Mouse (Mus musculus): ENCODE results near the gene Erg28.
A peak's percentile ranks its signal among the peaks of the same experiment; 100 is the strongest.

Gene Erg28

GRCm38 (mm10) chr12:85824438-85825264, at the start of gene Erg28, which contains the start of gene Ttll5:
Gene Erg28 (minus strand): TSS chr12:85824550.
Gene Ttll5 (plus strand): TSS chr12:85824659.
- DNase-seq (ENCODE audit: low spot score) = peak; percentile 94

GRCm38 (mm10) chr12:85869423-85869822, 45.1 kb upstream of the Erg28 start:
- no peak for DNase-seq (ENCODE audit: low spot score)

DNA sequence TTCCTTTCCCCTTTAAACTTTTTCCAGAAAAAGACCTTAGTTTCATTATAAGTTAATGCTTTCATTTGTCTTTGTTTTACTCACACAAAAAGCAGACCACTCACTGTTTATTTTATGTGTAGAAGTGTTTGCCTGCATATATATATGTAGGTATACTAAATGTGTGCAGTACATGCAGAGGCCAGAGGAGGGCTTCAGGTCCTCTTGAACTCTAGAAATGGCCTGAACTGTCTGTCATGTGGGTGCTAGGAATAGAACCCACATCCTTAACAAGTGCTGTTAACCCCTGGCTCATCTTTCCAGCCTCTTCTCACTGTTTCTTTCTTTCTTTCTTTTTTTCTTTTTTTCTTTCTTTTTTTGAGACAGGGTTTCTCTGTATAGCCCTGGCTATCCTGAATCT, 42.8 kb upstream of the Erg28 start:
- DNase-seq (ENCODE audit: low spot score) = no peak

DNA sequence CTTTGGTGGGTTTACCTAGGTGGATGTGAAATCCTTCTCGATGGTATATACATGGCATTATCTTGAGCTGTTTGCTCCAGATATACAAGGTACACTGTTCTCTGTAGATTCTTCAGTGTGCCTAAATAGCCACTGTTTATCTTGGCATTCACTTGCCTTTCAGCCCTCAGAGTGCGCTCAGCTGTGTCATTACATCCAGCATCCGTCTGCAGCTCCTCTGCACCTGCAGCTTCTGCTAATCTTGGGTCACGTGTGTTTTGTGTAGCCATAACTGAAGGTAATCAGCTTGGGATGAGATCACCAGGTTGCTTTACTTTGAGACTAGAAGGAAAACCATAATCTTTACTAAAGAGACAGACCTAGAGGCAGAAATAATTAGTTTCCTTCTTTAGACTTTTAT, 42.3 kb upstream of the Erg28 start:
- no peak for DNase-seq (ENCODE audit: low spot score)

- DNase-seq (ENCODE audit: low spot score) = no peak
Measured at GRCm38 (mm10) chr12:85865526-85865925, 41.2 kb upstream of the Erg28 start.

DNA sequence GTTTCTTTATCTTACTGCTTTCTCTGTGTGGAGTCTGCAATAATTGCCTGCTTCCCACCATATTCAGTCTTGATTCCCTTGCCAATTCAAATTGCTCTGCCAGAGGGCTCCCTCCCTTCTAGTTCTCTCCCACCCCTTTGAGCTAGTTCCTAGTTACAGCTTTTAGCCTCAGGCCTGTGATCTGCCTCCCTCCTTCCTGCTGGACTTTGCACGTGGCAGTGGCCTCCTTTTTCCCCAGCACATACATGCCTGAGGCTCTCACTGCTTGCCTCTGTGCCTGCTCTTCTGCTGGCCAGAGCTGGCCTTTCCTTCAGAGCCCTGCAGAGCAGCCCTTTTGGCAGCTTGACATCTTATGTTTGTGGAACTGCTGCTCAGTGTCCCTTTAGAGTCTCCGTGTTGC, 38.2 kb upstream of the Erg28 start:
- no peak for DNase-seq (ENCODE audit: low spot score)

DNA sequence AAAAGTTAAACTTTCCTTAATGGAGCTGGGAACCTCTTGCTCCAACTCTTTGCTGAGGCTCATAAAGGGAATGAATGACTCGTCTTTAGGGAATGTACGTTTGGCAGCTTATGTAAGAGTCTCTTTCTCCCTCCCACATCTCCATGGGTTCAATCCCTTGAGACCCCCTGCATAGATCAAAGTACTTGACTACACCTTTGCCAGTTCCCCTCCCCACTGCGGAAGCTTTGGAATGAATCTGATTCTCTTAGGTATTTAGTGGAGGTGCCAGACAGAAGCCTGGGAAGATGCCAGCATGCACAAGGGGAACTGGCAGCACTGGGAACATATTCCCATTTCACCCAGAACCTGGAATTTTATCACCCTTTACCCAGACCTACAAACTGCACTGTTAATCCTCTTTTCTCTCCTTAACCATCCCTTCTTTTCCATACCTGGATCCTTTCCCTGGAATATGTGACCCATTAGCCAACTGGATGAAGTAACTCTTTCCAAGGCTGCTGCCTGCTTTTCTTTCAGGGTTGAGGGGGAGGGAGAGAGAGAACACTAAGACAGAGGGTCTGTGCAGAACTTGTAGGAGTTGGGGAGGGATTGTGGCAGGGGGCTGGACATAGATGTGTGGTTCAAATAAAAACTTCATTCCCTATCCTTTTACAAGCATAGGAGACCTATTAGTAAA, 35.3 kb upstream of the Erg28 start:
- no peak for DNase-seq (ENCODE audit: low spot score)

GRCm38 (mm10) chr12:85859111-85859510, 34.8 kb upstream of the Erg28 start:
- DNase-seq (ENCODE audit: low spot score) = no peak

GRCm38 (mm10) chr12:85857300-85857699, 33.0 kb upstream of the Erg28 start:
- DNase-seq (ENCODE audit: low spot score) = no peak

GRCm38 (mm10) chr12:85854271-85854670, 29.9 kb upstream of the Erg28 start:
- no peak for DNase-seq (ENCODE audit: low spot score)

- DNase-seq (ENCODE audit: low spot score) = no peak
Measured at GRCm38 (mm10) chr12:85853836-85854235, 29.5 kb upstream of the Erg28 start.

DNA sequence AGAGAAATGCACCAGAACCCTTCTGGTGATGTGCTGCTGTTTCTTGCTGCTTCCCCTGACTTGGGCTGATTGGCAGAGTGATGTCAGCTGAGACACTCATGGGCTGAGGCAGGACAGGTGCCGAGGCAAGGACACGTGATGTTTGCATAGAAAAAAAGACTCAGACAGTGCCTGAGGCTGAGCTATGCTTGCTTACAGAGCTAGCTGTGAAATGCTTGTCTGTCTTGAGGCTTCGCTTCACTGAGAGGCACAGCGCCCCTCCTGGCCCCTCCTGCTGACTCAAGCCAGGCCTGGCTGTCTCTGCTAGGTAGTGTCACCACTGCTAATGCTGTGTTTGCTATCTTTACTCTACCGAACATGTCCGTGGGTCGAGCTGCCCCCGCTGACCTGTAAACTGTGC, 26.3 kb upstream of the Erg28 start:
- no peak for DNase-seq (ENCODE audit: low spot score)

DNA sequence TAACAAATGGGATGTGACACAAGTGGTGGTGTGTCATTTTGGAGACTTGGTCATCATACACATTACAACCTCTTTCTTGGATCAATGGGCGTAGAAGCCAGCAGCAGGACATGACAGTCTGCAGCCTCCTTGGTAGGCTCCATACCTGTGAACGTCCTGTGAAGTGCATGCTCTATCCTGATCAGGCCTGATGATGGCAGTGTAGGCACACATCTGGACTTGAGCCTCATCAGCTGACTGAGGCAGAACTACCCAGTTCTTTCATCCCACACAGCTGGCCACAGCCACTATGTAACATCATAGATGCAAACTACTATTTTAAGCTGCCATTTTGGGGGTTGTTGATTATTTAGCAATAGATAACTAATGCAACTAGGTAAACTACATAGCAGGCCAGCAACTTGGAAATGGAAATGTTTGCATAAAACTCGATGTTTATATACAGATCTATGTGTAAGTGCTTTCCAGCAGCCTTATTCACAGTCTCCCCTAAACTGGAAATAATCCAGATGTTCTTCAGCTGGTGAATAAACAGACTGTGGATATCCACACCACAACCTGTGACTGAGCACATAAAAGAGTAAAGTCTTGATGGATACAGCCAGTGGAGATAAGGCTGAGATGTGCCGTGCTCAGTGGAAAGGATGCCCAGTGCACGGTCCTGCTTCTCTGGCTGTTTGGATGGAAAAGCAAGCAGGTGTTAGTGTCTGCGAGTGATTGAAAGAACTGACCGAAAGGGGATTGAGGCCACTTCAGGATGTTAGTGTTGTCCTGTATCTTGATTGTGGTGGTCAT, 24.0 kb upstream of the Erg28 start:
- no peak for DNase-seq (ENCODE audit: low spot score)

GRCm38 (mm10) chr12:85839371-85840000, 15.1 kb upstream of the Erg28 start:
- DNase-seq (ENCODE audit: low spot score) = no peak

DNA sequence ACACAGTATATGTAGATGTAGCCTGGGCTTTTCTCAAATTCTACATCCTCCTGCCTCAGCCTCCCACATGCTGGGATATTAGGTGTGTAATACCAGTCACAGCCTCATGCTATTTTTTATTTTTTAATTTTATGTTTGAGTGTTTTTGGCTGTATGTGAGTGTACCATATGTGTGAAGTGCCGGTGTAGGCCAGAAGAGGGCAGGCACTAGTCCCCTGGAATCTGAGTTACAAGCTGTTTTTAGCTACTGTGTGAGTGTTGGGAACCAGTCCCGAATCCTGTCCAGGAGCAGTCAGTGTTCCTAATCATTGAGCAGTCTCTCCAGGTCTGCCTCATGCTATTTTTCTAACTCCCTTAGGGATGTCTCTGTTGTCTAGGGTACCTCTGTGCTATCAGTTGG, 13.4 kb upstream of the Erg28 start:
- no peak for DNase-seq (ENCODE audit: low spot score)

GRCm38 (mm10) chr12:85834543-85834942, 10.2 kb upstream of the Erg28 start:
- DNase-seq (ENCODE audit: low spot score) = no peak

- no peak for DNase-seq (ENCODE audit: low spot score)
Measured at GRCm38 (mm10) chr12:85830691-85831090, 6.3 kb upstream of the Erg28 start.

DNA sequence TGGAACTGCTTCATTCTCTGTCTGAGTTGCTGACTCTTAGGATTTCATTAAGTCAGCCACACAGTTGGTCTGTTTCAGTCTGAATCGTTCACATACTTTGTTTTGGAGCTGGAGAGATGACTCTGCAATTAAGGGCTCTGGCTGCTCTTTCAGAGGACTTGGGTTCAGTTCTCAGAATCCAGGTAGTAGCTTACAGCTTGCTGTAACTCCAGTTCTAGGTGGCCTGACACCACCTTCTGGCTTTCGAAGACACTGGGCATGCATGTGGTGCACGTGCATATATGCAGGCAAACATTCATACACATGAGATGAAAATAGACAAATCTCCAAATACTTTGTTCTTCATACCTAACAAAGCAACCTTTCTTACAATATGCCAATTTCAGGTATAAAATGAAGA, 5.5 kb upstream of the Erg28 start:
- DNase-seq (ENCODE audit: low spot score) = no peak

DNA sequence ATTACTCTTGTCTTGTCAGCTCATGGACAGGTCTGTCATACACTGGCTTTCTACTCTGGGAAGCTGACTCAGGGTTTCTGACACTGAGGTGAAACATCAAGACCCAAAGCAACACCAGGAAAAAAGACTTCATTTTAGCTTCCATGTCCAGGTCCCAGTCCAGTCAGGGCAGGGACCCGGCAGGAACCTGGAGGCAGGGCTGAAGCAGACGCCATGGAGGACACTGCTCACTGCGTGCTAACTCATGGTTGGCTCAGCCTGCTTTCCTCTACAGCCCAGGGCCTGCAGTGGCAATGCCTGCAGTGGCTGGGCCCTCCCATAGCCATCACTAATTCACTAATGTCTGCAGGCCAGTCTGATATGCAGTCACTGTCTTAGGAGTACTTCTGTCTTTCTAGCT, 4.5 kb upstream of the Erg28 start:
- no peak for DNase-seq (ENCODE audit: low spot score)

- no peak for DNase-seq (ENCODE audit: low spot score)
Measured at GRCm38 (mm10) chr12:85825822-85826221, 1.5 kb upstream of the Erg28 start.

DNA sequence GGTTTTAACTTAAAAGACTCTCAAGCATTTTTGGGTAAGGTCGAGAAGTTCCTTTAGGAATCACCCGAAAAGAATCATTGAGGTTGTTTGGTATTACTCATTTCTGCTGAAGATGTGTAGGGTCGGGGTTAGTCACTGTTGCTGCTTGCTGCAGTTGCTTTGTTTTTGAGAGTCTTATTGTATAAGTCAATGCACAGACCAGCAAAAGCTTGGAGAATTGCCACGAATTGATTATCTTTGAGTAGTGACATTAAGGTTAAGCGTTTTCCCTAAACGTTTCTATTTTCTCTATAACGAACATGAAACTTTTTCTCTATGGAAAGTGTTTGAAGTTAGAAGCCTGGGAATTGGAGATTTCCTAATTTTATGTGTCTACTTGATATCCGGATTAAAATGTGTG, 1.0 kb upstream of the Erg28 start:
- DNase-seq (ENCODE audit: low spot score) = no peak

- DNase-seq (ENCODE audit: low spot score) = no peak
Measured at GRCm38 (mm10) chr12:85822051-85822450, 2.3 kb downstream of the Erg28 start.

All from spleen, adult 12 weeks (tissue).